Mouse (Mus musculus): ENCODE measurements around the gene Hip1.

GRCm38 (mm10) chr5:135498914-135499313 is 46.0 kb downstream of the Hip1 start:
- TF ChIP-seq CTCF (IDR thresholded peaks at IDR 0.05; ENCODE audit: low read depth): no peak
- TF ChIP-seq EP300 (optimal IDR thresholded peaks at IDR 0.05): no peak

Measured in stomach, postnatal 0 days (tissue).